Mouse (Mus musculus): ENCODE measurements around the gene Pias3. TPM values are rescaled to one million over a fixed set of nuclear protein-coding genes. Genes with fewer than 3 reads are reported as not detected.
"Not testable (repeated sequence)": the region's sequence is repeated elsewhere in the genome, so short reads cannot be mapped to it uniquely, and the experiment has no call there.

Gene Pias3
- total RNA-seq (2014; rRNA removed) (1.7 and 2.6 TPM in 2 replicates), polyA plus RNA-seq (2012; rRNA removed) (7.3 and 8.1 TPM in 2 replicates)

- Histone ChIP-seq H3K79me2 (ENCODE audit: control insufficient read depth, insufficient read depth, low read length) (peaks cover 6% of the 10 kb centered on the region; the same call in 1 of the 2 replicates), H3K9ac (ENCODE audit: low read depth, low read length) (peak within 1 kb of the TSS; percentile 87), H3K36me3 (ENCODE audit: control insufficient read depth, insufficient read depth, low read length) (peaks cover 2% of the 10 kb centered on the region), H3K27ac (replicated peaks; ENCODE audit: insufficient read depth, low read depth, low read length) (peak within 1 kb of the TSS; percentile 80), H3K4me3 (ENCODE audit: insufficient read depth, low read depth, low read length) (peak within 1 kb of the TSS; percentile 81), H3K4me1 (ENCODE audit: control insufficient read depth, insufficient read depth, low read length) (peaks cover 3% of the 10 kb centered on the region), H3K27me3 (ENCODE audit: control insufficient read depth, insufficient read depth, low read length) (no peaks in the 10 kb centered on the region)
- DNase-seq (ENCODE audit: extremely low read depth, low read depth, low spot score), result peak; percentile 66
- TF ChIP-seq CTCF (IDR thresholded peaks at IDR 0.05; ENCODE audit: low read depth, low read length) (no peak), POLR2A (IDR thresholded peaks at IDR 0.05; ENCODE audit: extremely low read depth, insufficient read depth, low read length) (peak; percentile 72)
- under 1% methylated on average over 35 of the region's 35 CpGs for WGBS
Observed at GRCm38 (mm10) chr3:96696198-96696765, at the start of gene Pias3. TSS of gene Pias3 (plus strand) at chr3:96696384.

DNA sequence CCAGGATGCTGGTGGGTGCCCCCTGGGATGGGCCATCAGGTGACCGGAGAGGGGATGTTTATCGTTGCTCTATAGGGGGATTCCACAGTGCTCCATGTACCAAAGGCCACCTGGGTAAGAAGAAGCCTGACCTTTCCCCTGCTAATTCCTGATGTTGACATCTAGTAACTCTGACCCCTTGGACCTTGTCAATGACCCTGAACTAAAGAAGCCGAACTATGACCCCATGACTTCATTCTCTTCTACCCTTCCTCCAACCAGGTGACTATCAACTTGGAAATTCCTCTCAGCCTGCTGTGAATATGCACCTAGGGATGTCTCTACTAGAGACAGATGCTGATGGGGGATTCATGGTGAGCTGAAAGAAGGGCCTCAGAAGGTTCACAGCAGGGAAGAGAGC is 48.8 kb upstream of the Pias3 start:
- no peak overlapping the region for H3K9ac ChIP-seq (ENCODE audit: low read depth, low read length)
- H3K4me1 ChIP-seq (ENCODE audit: control insufficient read depth, insufficient read depth, low read length), result peaks cover 16% of the 10 kb centered on the region
- H3K4me3 ChIP-seq (ENCODE audit: insufficient read depth, low read depth, low read length), result no peak overlapping the region
- H3K36me3 ChIP-seq (ENCODE audit: control insufficient read depth, insufficient read depth, low read length), result peaks cover 9% of the 10 kb centered on the region; the same call in 1 of the 2 replicates
- TF ChIP-seq CTCF (IDR thresholded peaks at IDR 0.05; ENCODE audit: low read depth, low read length) (no peak), POLR2A (IDR thresholded peaks at IDR 0.05; ENCODE audit: extremely low read depth, insufficient read depth, low read length) (no peak)
- H3K27me3 ChIP-seq (ENCODE audit: control insufficient read depth, insufficient read depth, low read length), result no peaks in the 10 kb centered on the region
- H3K79me2 ChIP-seq (ENCODE audit: control insufficient read depth, insufficient read depth, low read length), result no peaks in the 10 kb centered on the region; the same call in 1 of the 2 replicates
- DNase-seq (ENCODE audit: extremely low read depth, low read depth, low spot score), result peak; percentile 82
- 32% methylated on average over 3 of the region's 3 CpGs for WGBS
- peak overlapping the region; percentile 82 for H3K27ac ChIP-seq (replicated peaks; ENCODE audit: insufficient read depth, low read depth, low read length)

DNA sequence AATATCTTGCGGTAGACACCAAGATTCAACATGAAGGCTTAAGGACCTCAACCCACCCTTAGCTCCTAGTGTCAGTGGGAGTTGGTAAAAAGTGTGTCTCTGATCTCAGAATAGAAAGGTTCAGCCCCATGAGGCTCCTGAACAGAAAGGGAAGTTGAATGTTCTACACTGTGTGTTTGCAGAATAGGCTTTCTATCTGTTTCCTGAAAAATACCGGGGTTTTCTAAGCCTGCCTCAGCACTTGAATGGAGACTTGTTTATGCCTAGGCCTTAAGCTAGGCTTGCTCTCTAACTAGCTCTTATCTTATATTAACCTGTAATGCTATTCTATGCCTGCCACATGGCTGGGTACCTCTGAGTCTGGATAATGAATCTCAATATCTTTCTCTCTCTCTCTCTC is 35.3 kb upstream of the Pias3 start:
- H3K9ac ChIP-seq (ENCODE audit: low read depth, low read length), result no peak overlapping the region
- DNase-seq (ENCODE audit: extremely low read depth, low read depth, low spot score), result no peak
- H3K36me3 ChIP-seq (ENCODE audit: control insufficient read depth, insufficient read depth, low read length), result no peaks in the 10 kb centered on the region; the same call in 1 of the 2 replicates
- H3K27ac ChIP-seq (replicated peaks; ENCODE audit: insufficient read depth, low read depth, low read length), result no peak overlapping the region
- no peaks in the 10 kb centered on the region for H3K79me2 ChIP-seq (ENCODE audit: control insufficient read depth, insufficient read depth, low read length)
- TF ChIP-seq POLR2A (IDR thresholded peaks at IDR 0.05; ENCODE audit: extremely low read depth, insufficient read depth, low read length) (no peak), CTCF (IDR thresholded peaks at IDR 0.05; ENCODE audit: low read depth, low read length) (no peak)
- no peaks in the 10 kb centered on the region for H3K27me3 ChIP-seq (ENCODE audit: control insufficient read depth, insufficient read depth, low read length)
- no peak overlapping the region for H3K4me3 ChIP-seq (ENCODE audit: insufficient read depth, low read depth, low read length)
- WGBS, result 72% methylated on average over 2 of the region's 2 CpGs
- peaks cover 2% of the 10 kb centered on the region for H3K4me1 ChIP-seq (ENCODE audit: control insufficient read depth, insufficient read depth, low read length)

GRCm38 (mm10) chr3:96662731-96663316 is 33.4 kb upstream of the Pias3 start:
- Histone ChIP-seq H3K36me3 (ENCODE audit: control insufficient read depth, insufficient read depth, low read length) (no peaks in the 10 kb centered on the region), H3K4me3 (ENCODE audit: insufficient read depth, low read depth, low read length) (no peak overlapping the region), H3K4me1 (ENCODE audit: control insufficient read depth, insufficient read depth, low read length) (peaks cover 2% of the 10 kb centered on the region), H3K79me2 (ENCODE audit: control insufficient read depth, insufficient read depth, low read length) (no peaks in the 10 kb centered on the region), H3K27ac (replicated peaks; ENCODE audit: insufficient read depth, low read depth, low read length) (no peak overlapping the region), H3K9ac (ENCODE audit: low read depth, low read length) (no peak overlapping the region), H3K27me3 (ENCODE audit: control insufficient read depth, insufficient read depth, low read length) (no peaks in the 10 kb centered on the region)
- WGBS, result 67% methylated on average over 8 of the region's 8 CpGs
- DNase-seq (ENCODE audit: extremely low read depth, low read depth, low spot score), result no peak
- TF ChIP-seq CTCF (IDR thresholded peaks at IDR 0.05; ENCODE audit: low read depth, low read length), result no peak
- TF ChIP-seq POLR2A (IDR thresholded peaks at IDR 0.05; ENCODE audit: extremely low read depth, insufficient read depth, low read length), result no peak

- H3K27ac ChIP-seq (replicated peaks; ENCODE audit: insufficient read depth, low read depth, low read length), result no peak overlapping the region
- H3K79me2 ChIP-seq (ENCODE audit: control insufficient read depth, insufficient read depth, low read length), result no peaks in the 10 kb centered on the region
- H3K4me3 ChIP-seq (ENCODE audit: insufficient read depth, low read depth, low read length), result no peak overlapping the region
- peak overlapping the region; percentile 55; the same call in 1 of the 2 replicates for H3K9ac ChIP-seq (ENCODE audit: low read depth, low read length)
- DNase-seq (ENCODE audit: extremely low read depth, low read depth, low spot score), result peak; percentile 49
- no peaks in the 10 kb centered on the region for H3K36me3 ChIP-seq (ENCODE audit: control insufficient read depth, insufficient read depth, low read length)
- H3K4me1 ChIP-seq (ENCODE audit: control insufficient read depth, insufficient read depth, low read length), result peaks cover 2% of the 10 kb centered on the region
- no peaks in the 10 kb centered on the region for H3K27me3 ChIP-seq (ENCODE audit: control insufficient read depth, insufficient read depth, low read length)
- WGBS, result 11% methylated on average over 18 of the region's 18 CpGs
- TF ChIP-seq POLR2A (IDR thresholded peaks at IDR 0.05; ENCODE audit: extremely low read depth, insufficient read depth, low read length) (no peak), CTCF (IDR thresholded peaks at IDR 0.05; ENCODE audit: low read depth, low read length) (peak; percentile 73)
Observed at GRCm38 (mm10) chr3:96663432-96664239, 32.5 kb upstream of the Pias3 start.

GRCm38 (mm10) chr3:96665732-96666363 is 30.3 kb upstream of the Pias3 start:
- H3K27me3 ChIP-seq (ENCODE audit: control insufficient read depth, insufficient read depth, low read length); H3K4me1 ChIP-seq (ENCODE audit: control insufficient read depth, insufficient read depth, low read length); H3K79me2 ChIP-seq (ENCODE audit: control insufficient read depth, insufficient read depth, low read length); DNase-seq (ENCODE audit: extremely low read depth, low read depth, low spot score); H3K36me3 ChIP-seq (ENCODE audit: control insufficient read depth, insufficient read depth, low read length); H3K9ac ChIP-seq (ENCODE audit: low read depth, low read length); H3K4me3 ChIP-seq (ENCODE audit: insufficient read depth, low read depth, low read length); H3K27ac ChIP-seq (replicated peaks; ENCODE audit: insufficient read depth, low read depth, low read length): not testable (repeated sequence)
- WGBS, result 87% methylated on average over 7 of the region's 7 CpGs

All from liver, adult 2 months (tissue).